Mouse (Mus musculus) ES-E14 (cell line): ENCODE data around the gene Hoxc5.

Experiments used
- CHD2 ChIP-seq: IDR thresholded peaks from 2 replicates; pipeline ENCODE4 v1.6.1; 2014; ENCODE audit warnings: mild to moderate bottlenecking, low read depth, low read length, inconsistent platforms
- HCFC1 ChIP-seq: IDR thresholded peaks from 2 replicates; pipeline ENCODE4 v1.6.1; 2012; ENCODE audit warnings: low read length, inconsistent platforms, borderline replicate concordance; ENCODE audit not compliant: insufficient read depth
- MAFK ChIP-seq: IDR thresholded peaks from 2 replicates; pipeline ENCODE4 v1.6.1; 2014; ENCODE audit warnings: mild to moderate bottlenecking, low read depth, low read length, inconsistent platforms; ENCODE audit not compliant: insufficient read depth
- ZC3H11A ChIP-seq: IDR thresholded peaks from 2 replicates; pipeline ENCODE4 v1.6.1; 2012; ENCODE audit warnings: low read depth, mild to moderate bottlenecking, inconsistent platforms, low read length, borderline replicate concordance
- ZNF384 ChIP-seq: IDR thresholded peaks from 2 replicates; pipeline ENCODE4 v1.6.1; 2012; ENCODE audit warnings: low read depth, low read length, inconsistent platforms

- no peak for TF ChIP-seq ZC3H11A
- no peak for TF ChIP-seq CHD2
- TF ChIP-seq ZNF384, result no peak
- TF ChIP-seq HCFC1, result no peak
- no peak for TF ChIP-seq MAFK
These were observed 73.4 kb downstream of the Hoxc5 start for GRCm38 (mm10) chr15:103040601-103041000.
